Mouse (Mus musculus): ENCODE data around the gene Lgals7.
A peak's percentile ranks its signal among the peaks of the same experiment; 100 is the strongest.

Lgals7 gene

GRCm38 (mm10) chr7:28830981-28831380 lies 32.7 kb upstream of the Lgals7 start:
- DNase-seq (ENCODE audit: low spot score) = no peak

- no peak for DNase-seq (ENCODE audit: low spot score)
Measured at GRCm38 (mm10) chr7:28831411-28832125, 32.1 kb upstream of the Lgals7 start.

GRCm38 (mm10) chr7:28832137-28832536 lies 31.5 kb upstream of the Lgals7 start:
- DNase-seq (ENCODE audit: low spot score) = no peak

GRCm38 (mm10) chr7:28833723-28834347 lies 29.8 kb upstream of the Lgals7 start, which contains the start of gene Lgals4:
Gene Lgals4 (plus strand): TSS chr7:28833854.
- DNase-seq (ENCODE audit: low spot score) = no peak

GRCm38 (mm10) chr7:28836936-28837335 lies 26.7 kb upstream of the Lgals7 start:
- no peak for DNase-seq (ENCODE audit: low spot score)

- DNase-seq (ENCODE audit: low spot score) = no peak
Measured at GRCm38 (mm10) chr7:28838331-28838730, 25.3 kb upstream of the Lgals7 start.

- DNase-seq (ENCODE audit: low spot score) = no peak
Measured at GRCm38 (mm10) chr7:28847273-28847672, 16.4 kb upstream of the Lgals7 start.

GRCm38 (mm10) chr7:28849700-28850236 lies 13.9 kb upstream of the Lgals7 start:
- DNase-seq (ENCODE audit: low spot score) = no peak

GRCm38 (mm10) chr7:28850642-28851041 lies 13.0 kb upstream of the Lgals7 start:
- DNase-seq (ENCODE audit: low spot score) = no peak

- no peak for DNase-seq (ENCODE audit: low spot score)
Measured at GRCm38 (mm10) chr7:28859953-28860352, 3.7 kb upstream of the Lgals7 start.

- no peak for DNase-seq (ENCODE audit: low spot score)
Measured at GRCm38 (mm10) chr7:28860898-28861297, 2.8 kb upstream of the Lgals7 start.

- DNase-seq (ENCODE audit: low spot score) = peak; percentile 20
Measured at GRCm38 (mm10) chr7:28862817-28863499, 695 bp upstream of the Lgals7 start.

GRCm38 (mm10) chr7:28864288-28864750 lies 666 bp downstream of the Lgals7 start:
- DNase-seq (ENCODE audit: low spot score) = no peak

GRCm38 (mm10) chr7:28865481-28866300 lies 2.0 kb downstream of the Lgals7 start:
- peak; percentile 48 for DNase-seq (ENCODE audit: low spot score)

- DNase-seq (ENCODE audit: low spot score) = no peak
Measured at GRCm38 (mm10) chr7:28866769-28867507, 3.3 kb downstream of the Lgals7 start.

GRCm38 (mm10) chr7:28867508-28868340 lies 4.1 kb downstream of the Lgals7 start:
- DNase-seq (ENCODE audit: low spot score) = peak; percentile 41

- no peak for DNase-seq (ENCODE audit: low spot score)
Measured at GRCm38 (mm10) chr7:28870901-28871664, 7.4 kb downstream of the Lgals7 start.

- DNase-seq (ENCODE audit: low spot score) = no peak
Measured at GRCm38 (mm10) chr7:28874565-28874964, 10.9 kb downstream of the Lgals7 start.

- DNase-seq (ENCODE audit: low spot score) = no peak
Measured at GRCm38 (mm10) chr7:28876099-28876498, 12.4 kb downstream of the Lgals7 start.

All from layer of hippocampus, adult 9-10 months (tissue).